Mouse (Mus musculus) B cell, adult 2 months (primary cell): ENCODE measurements at regions not wholly inside any gene's neighbourhood (a gene's known extent, or its start where the extent isn't known, plus 50 kb on each side); places are given as distances from the start of the nearest gene placed in this dataset.

Source experiments
- DNase-seq, 2 experiments: peaks; one replicate each; pipeline ENCODE4 v3.0.0; 2022

DNA sequence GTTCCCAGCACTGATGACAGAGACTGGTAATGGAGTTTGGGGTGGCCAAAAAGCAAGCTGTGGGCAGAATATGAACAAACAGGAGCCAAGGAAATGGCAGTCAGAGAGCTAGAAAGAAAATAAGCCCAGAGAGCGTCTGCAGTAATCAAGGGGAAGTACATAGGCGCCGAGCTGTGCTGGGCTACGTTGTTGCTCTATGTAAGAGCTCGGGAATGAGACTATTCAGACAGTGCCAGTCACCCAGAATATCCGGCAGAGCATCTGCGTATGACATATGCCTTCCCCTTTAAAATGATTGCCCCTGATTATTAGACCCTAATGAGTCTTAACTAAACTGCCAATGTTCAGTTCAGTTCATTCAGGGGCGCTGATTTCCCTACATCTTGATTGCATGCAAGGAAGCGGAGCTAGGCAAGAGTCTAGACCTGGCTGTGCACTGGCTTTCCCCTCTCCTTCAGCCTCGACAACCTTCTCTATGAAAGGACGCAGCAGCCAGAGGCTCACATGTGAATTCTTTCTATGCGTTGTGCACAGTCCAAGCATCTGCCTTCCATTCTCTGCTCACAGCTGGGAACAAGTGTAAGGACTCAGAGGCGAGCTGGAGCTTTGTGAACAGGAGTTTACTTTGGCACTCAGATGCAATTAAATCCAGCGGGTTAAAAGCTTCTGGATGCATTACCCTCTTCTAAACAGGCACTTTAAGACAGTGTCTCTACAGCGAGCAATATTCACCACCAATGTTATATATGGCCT lies 125.7 kb upstream of the Gdf10 start:
- no peak for DNase-seq

DNA sequence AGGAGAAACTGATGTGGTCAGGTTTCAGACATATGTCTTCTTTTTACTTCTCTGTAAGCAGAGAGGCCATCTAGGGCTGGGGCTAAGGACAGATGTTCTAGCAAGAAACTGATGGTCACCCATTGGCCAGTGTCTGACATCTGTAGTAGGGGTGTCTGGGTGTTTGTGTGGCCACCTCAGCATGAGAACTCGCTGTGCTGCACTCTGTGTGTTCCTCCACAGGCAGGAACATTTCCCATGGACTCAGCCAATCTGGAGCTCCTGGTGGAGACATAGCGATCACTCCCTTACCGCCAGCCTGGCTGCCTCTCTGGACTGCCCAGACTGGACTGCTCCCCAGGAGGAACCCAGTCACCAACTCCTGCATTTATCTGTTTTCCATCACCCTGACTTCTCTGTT lies 119.1 kb upstream of the Gdf10 start:
- no peak for DNase-seq

DNA sequence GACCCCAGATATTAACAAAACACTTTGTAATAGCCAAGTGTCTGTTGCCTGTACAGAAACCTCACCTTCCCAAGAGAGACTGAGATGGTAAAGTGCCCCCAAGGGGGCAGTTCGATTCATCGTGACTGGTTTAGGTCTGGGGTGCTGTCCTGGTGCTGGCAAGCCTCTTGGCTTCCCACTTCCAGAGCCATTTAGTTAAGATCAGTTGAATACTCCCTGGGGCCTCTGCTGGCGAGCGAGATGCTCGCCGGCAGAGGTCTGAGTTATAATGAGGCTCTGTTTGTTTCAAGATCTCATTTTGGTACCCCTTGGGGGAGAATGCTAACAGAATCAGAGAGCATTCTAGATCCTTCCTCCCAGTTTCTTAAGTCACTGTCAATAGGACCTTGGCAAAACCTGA lies 118.7 kb upstream of the Gdf10 start:
- DNase-seq = no peak

DNA sequence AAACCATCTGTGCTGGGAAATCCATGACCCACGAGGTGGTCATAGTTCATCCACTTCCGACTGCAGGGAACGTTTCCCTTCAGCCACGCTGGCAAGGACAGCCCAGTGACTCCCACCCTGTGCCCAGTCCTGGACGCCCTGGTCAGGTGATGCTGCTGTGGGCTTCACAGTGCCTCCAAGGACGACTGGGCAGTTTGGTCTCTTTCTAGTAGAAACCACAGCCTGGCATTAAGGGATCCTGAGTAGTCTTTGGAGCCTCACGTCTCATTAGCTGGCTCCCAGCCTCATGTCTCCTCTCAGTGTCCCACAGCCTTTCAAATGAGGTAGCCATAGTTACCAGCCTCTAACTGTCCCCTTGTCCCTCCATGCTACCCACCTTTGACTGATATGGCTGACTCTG lies 116.2 kb upstream of the Gdf10 start:
- DNase-seq = no peak

DNA sequence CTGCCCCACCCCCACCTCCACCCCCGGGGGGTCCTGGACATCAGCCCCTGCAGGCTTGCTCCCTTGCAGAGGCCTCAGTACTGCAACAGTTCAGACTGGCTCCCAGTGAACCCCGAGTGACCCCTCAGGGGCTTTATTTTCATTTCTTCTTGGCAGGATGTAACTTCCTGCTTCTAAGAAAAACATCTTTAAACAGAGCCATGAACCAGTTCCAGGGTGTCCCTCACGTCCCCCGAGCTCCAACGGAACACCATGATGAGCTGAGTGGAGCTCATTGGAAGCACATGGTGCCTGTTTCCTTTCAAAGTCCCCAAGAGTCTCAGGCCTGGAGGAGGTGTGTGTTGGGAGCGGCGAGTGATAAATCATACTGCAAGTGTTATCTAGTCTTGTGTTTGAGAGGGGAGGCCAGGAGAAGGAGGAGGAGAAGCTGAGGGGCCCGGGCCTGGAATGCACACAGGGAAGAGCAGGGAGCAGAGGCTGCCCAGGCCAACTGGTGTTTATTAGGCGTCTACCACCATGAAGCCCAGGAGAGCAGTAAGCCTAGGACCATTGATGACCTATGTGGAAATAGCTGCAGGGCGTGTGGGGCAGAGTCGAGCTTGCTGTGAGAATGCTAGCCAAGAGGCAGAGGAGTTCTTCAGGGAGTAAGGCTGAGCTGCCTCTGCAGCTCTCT lies 114.7 kb upstream of the Gdf10 start:
- no peak for DNase-seq

DNA sequence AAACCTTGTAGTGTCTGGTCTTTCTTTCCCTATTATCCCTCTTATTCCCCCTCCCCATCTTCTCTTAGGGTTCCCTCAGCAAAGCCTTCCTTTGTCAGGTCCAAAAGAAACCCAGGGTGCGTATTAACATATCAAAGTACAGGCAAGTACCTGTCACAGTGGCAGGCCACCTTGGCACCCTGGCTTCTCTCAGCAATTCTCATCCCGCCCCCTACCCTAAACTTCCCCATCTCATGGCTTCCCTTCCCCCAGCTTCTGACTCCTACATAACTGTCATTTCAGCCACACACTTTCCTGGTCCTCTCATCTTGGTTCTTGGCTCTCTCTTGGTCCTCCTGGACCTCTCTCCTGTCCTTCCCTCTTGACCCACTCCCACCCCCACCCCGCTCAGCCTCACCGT lies 112.8 kb upstream of the Gdf10 start:
- no peak for DNase-seq

DNA sequence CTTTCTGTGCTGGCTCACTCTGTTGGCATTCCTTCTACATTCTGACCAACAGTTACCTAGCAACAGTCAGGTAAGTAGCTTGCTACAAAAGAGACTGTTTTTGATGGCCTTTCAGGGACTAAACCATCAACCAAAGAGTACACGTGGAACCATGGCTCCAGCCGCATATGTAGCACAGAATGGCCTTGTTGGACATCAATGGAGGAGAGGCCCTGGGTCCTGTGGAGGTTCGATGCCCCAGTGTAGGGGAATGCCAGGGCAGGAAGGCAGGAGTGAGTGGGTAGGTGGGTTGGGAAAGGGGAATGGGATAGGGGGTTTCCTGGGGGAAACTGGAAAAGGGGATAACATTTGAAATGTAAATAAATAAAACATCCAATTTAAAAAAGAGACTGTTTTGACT lies 112.1 kb upstream of the Gdf10 start:
- no peak for DNase-seq

DNA sequence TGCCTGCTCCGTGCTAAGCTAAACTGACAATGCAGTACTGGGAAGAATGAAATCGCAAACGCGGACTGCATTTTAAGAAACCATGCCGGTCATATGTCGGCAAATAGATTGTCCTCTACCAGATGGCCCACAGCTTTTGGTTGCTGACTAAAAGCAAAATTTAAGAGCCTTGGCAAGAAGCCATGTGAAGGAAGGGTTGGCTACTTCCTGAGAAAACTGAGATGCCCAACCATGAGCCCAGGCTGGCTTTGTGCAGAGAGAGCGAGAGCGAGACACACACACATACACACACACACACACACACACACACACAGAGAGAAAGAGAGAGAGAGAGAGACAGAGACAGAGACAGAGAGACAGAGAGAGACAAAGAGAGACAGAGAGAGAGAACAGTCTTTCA lies 111.1 kb upstream of the Gdf10 start:
- DNase-seq = no peak

DNA sequence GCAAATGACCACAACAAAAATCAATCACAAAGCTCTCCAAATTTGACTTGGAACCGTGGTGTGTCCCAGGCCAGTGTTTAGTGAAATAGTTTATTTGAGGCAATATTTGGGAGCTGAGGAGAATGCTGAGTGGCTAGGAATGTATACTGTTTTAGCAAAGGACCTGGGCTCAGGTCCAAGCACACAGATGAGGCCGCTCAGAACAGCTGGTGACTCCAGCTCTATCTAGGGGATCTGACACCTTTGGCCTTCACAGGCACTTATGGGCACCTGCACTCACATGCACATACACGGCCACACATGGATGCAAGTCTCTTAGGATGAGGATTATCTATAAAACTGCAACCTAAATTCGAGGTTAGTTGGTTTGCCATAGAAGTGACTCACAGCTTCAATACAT lies 110.6 kb upstream of the Gdf10 start:
- DNase-seq = no peak

DNA sequence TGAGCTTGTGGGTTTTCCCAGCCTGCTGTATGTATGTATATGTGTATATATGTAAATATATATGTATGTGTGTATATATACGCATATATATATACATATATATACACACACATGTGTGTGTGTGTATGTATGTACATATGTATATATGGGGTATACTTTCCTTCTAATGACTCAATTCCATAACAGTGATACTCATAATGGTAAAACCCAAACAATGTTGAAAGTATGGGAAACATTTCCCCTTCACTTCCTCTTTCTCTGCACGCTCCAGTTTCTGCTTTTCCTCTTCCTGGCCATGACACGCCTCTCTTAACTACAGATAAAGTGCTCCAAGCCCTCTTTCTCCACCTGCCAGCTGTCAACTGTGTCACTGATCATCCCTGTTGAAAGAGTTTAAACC lies 110.1 kb upstream of the Gdf10 start:
- DNase-seq = no peak

DNA sequence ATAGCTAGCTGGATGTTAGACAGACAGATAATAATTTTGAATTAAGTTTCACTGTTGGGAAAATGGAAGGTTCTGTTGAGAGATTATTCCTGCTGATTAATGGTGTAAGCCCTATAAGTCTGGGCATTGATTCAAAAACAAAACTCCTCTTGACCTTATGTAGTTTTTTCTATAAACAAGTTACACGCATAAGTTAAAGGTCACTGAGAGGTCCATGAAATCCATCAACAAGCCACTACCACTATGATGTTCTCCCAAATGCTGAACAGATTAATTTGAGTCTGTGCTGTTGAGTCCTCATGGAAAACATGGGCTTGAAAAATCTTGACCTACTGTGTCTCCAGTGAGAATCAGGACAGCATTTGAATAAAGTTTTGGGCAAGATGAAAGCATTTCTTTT lies 109.3 kb upstream of the Gdf10 start:
- no peak for DNase-seq

DNA sequence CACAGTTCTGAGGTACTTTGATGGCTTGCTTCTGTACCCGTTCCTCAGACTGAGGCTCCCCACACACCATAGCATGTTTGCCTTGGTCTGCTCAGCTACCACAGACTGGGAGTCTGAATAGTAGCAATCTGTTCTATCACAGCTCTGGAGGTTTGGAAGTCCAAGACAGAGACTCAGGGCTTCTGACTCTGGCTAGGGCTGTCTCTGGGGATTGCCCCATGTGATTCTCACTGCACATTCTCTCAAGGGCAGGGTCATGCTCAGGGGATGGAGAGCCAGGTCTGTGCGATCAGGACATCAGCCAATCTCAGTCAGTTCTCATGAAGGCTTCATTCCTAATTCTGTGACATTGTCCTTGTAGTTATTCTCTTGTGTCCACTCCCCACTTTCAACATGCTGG lies 108.8 kb upstream of the Gdf10 start:
- DNase-seq = no peak

DNA sequence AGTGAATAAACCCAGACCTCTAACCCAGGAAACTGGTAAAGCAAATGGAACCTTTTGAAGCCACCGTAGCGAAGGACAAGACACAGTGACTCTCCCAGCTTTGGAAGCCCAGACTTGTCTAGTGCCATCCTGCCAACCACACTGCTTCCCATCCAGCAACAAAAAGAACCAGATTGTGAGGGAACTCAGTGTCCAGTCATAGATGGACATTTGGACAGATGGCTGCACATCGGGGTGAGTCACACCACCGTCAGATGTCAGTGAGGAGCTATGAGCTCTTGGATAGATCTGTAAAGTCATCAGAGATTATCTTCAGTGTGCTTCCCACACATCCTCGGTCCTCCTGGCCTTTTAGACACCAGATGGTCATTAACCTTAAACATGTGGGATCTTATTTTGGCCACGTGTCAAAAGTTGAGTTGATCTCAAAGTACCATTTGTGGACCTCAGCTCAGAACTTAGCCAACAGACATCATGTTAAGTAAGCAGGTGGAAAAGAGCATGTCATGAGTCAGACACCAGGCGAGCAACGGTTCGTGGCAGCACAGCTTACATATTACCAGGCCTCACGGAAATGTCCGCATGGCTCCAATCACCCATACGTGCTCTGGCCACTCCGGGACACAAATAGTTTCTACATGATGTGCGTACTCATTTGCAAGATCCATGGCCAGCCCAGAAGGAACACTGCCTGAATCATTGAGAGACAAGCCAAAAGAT lies 102.7 kb upstream of the Gdf10 start:
- no peak for DNase-seq

DNA sequence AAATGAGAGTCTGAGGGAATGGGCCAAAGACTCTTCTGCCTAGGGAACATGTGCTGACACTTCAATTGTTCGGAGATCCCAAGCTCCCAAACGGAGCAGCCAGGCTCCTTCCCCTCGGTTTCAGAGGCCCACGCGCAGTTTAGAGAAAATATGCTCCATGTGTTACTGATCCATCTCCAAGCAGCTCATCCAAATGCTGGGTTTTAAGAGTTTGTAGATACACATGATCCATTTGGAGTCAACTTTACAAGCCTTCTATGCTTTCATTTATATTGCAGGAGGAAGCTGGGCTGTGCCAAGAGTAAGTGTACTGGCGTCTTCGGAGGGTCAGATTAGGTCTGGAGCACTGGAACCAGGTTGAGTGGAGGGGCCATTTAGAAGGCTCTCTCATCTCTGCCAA lies 102.0 kb upstream of the Gdf10 start:
- no peak for DNase-seq

DNA sequence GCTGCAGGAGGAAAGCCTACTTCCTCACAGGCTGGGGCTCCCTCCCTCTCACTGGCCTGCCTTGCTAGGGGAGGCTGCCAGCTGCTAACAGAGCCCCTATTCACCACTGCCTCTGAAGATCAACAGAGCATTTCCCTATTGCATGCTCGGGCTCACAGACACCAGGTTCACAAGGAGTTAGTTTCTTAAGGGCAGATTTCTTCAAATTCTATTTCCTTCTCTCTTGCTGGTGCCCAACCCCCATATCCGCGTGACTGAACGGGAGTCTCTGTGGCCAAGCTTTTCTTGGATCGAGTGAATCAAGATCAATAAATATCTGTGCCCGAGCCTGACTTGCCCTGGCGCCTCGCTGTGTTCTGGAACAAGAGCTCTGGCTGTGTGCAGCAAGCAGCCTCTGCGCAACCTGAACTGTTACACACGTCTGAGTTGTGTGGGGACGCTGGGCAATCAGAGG lies 98.9 kb upstream of the Gdf10 start:
- DNase-seq = no peak

DNA sequence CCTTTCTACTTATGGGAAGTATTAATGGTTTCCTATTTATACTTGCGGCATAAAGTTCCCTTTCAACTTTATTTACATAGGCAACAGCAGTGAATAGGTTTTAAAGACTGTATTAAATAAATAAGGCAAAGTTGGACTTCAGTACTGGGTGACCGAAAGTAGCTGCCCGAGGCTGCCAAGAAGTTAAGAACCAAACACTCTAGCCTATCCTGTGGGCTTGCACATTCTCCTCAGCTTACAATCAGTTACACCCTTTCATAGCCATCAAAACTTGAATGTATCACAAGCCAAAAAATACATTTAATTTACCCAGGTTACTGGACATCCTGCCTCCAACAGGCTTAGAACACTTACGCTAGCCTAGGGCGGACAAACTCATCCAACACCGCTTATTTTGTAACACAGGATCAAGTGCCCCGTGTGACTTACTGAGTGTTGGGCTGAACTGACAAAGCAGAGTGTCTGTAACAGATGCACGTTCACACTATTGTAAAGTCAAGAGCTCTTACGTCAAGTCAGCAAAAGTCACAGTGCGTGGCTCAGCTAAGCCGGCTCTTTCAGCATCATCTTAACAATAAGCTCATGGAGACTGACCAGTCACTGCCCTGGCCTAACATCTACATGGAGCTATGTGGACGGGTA lies 97.3 kb upstream of the Gdf10 start:
- DNase-seq = no peak

DNA sequence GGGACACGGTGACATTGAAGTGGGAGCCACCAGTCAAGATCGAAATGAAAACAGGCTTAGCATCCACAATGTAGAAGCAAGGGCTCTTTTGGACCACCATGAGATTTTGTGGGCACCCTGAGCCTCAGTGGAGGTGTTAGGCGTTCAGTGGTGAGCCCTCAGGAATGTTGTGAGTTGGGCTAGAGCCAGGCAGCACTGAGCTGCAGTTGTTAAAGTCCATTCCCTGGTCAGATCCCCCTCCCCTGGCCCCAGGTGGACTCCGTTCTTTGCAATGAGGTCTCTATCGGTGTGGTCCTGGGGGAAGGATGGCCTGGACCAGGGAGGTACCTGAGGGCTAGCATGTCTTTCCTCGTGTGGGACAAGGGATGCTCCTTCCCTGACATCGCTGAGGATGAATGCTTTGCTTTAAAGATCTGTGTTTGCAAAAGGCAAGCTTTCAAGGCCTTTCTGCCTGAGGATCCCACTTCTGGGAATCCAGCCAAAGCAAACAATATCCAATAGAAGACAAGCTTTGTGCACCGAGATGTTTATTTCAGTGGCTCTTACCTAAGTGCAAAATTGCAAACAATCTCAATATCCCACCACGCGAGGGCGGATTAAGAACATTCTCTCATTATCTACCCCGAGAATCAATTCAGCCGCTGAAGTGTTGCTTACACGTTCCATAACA lies 90.6 kb upstream of the Gdf10 start:
- DNase-seq = no peak

DNA sequence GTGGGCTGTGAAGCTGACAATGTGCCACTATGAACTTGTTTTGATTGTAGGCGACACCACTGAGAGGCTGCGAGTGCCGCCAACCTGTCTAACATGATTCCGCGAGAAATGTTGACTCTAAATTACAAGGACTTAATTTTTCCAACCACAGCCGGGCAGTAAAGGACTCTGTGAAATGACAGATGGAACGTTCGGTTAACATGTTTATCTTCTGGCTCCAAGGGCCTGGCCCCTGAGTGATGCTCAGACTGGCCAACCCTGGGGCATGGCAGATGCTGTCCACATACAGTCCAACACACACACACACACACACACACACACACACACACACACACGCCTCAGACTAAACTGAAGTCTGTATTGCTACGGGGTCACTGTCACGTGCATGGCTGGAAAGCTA lies 87.0 kb upstream of the Gdf10 start:
- DNase-seq = no peak

DNA sequence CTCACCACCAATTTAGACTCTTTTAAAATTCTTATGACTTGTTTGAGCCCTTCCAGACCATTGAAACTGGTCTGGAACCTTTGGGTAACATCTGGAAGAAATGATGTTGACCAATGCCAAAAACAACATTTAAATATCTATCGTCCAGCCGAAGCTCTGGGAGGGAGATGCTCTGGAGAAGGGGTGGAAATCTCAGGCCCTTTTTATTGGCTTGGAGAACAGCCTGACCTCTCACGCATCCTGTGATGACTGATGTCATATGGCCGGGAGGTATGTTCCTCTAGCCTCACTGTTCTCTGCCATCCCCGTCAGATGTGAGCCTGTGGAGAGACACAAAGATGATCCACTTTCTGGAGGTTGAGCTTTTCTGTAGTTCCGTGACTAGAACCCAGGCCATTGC lies 81.6 kb upstream of the Gdf10 start:
- no peak for DNase-seq

DNA sequence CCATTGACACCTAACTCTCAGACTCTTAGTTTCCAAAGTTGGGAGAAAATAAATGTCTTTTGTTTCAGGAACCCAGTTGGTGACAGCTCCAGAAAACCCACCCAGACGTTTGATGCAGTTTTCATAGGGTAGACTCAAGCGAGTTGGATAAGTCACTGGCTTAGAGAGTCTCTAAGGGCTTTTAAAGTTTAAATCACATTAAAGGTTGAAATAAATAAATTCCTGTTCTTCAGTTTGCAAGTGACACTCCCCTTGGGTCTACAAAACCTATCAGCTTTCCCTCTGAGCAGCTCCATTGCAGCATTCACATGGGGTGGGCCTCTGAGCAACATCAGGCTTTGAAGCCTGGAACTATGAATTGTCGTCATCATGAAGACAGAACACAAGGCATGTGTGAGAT lies 69.9 kb upstream of the Gdf10 start:
- DNase-seq = no peak

DNA sequence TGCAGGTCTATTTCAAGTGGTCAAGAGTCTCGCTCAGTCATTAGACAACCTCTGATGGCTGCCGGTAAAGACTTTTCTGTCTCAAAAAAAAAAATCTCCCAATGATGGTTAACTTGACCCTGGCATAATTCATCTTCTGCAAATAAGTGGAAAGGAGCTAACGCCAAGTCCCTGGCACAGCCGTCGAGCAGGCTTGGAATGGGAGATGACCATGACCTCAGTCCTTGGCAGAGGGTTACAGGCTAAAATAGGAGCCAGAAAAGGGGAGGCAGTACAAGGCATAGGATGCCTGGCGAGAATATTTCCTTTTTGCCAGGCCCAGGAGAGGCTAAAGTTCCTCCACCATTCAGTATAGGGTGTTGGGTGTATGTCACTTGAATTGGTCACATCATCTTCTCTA lies 69.2 kb upstream of the Gdf10 start:
- DNase-seq = no peak

DNA sequence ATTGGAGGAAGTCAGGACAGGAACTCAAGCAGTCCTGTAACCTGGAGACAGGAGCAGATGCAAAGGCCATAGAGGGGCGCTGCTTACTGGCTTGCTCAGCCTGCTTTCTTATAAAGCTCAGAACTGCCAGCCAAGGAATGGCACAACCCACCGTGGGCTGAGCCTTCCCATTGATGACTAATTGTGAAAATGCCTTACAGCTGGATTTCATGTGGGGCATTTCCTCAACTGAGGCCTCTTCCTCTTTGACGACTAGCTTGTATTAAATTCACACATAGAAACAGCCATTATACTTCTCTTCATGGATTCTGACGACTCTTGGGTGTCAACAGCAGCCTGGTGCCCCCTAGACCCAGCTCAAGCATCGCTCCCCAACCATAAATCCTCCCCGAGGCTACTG lies 66.4 kb upstream of the Gdf10 start:
- no peak for DNase-seq

DNA sequence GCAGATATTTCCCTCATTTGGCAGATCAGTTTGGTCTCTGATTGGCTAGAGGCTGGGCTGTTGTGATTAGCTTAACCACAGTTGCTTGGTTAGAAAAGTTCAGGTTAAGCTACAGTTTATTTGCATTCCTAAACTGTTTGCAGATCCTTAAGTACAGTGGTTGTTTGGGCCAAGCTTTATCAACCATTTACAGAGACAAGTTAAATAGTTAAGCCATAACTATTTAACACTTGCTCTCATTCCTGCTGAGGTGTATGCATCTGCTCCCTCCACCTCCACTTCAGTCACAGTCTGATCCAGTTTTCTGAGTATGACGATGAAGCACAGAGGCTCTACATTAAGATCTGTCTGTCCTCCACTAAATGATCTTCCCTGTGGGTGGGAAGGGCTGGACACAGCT lies 58.6 kb upstream of the Gdf10 start:
- DNase-seq = no peak
